Mouse (Mus musculus) embryonic fibroblast, embryonic 13.5 days (primary cell): ENCODE measurements around the gene Zfp536. TPM values are rescaled to one million over a fixed set of nuclear protein-coding genes. Genes with fewer than 3 reads are reported as not detected.

ENCODE experiments used
- H3K27ac ChIP-seq: 2 replicates; pipeline ENCODE4 v1.5.1; 2012; ENCODE audit warnings: low read length, control low read depth, inconsistent platforms; ENCODE audit not compliant: insufficient read depth
- H3K4me1 ChIP-seq: 2 replicates; pipeline ENCODE4 v1.6.1; 2011; ENCODE audit warnings: low read length; ENCODE audit not compliant: control insufficient read depth, insufficient read depth
- H3K4me3 ChIP-seq: 2 replicates; pipeline ENCODE4 v1.5.1; 2011; ENCODE audit warnings: mild to moderate bottlenecking, control low read depth, low read length; ENCODE audit not compliant: insufficient read depth
- CTCF ChIP-seq: IDR thresholded peaks from 2 replicates; pipeline ENCODE4 v1.5.1; 2011; ENCODE audit warnings: mild to moderate bottlenecking, control low read depth, low read length, moderate library complexity, borderline replicate concordance; ENCODE audit not compliant: insufficient read depth
- POLR2A ChIP-seq: IDR thresholded peaks from 2 replicates; pipeline ENCODE4 v1.6.1; 2011; ENCODE audit warnings: low read depth, mild to moderate bottlenecking, control low read depth, low read length, moderate library complexity
- polyA plus RNA-seq: library from polyadenylated mRNA; stranded (reverse); fragments of >200 nt; gene quantifications from 2 replicates; pipeline ENCODE4 v1.2.4, GENCODE M21; 2011; ENCODE audit warnings: low read depth; ENCODE audit not compliant: missing spikeins, insufficient read length

Gene Zfp536
- polyA plus RNA-seq, 1 experiment, result 1.4 TPM

DNA sequence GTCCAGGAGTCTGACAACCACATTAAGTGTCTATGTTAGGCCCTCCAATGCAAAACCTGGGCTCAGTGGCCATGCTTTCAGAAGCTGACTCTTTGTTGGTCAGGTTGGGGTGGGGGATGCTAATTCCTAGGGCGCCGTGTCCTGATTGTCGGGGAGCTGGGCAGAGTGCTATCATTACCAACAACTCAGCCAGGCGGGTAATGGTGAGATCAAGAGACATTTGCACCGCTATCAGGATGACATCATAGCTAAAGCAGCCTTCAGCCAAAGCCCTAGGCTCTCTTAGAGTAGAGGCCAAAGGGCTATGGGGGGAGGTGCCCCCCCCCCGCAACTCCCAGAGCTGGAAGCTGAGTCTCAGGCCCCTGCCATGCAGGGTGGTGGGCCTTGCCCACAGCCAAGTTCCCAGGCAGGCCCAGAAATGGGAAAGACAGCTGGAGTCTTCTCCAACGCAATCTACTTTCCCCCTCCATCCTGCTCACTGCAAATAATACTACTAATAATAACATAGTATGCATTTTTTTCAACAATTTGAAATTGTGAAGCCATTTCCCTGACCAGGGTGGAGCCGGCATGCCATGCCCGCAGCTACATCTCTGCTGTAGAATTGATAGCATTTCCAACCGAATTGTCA, 5.0 kb downstream of the Zfp536 start:
- H3K4me1 ChIP-seq, result no peaks in the 10 kb centered on the region
- H3K27ac ChIP-seq, result no peak overlapping the region
- TF ChIP-seq POLR2A, result no peak
- TF ChIP-seq CTCF, result no peak
- H3K4me3 ChIP-seq, result no peak overlapping the region

GRCm38 (mm10) chr7:37758886-37759285, 14.6 kb downstream of the Zfp536 start:
- TF ChIP-seq CTCF, result no peak
- TF ChIP-seq POLR2A, result no peak
- H3K27ac ChIP-seq, result no peak overlapping the region
- H3K4me1 ChIP-seq, result no peaks in the 10 kb centered on the region
- H3K4me3 ChIP-seq, result no peak overlapping the region

DNA sequence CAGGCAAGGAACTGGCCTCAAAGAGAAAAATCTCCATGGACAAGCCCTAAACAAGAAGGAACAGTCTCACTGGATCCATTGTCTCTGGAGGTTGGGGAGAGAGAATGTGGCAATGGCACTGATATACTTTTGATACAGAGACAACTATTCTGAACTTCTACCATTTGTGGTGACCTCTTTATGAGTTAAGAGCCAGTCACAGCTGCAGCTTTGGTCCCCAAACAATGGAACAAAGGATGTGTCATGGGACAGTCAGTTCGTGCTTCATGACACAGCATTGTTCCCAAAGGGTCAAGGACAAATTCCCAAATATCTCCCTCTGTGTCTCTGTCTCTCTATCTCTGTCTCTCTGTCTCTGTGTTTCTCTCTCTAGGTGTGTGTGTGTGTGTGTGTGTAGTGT, 20.4 kb downstream of the Zfp536 start:
- Histone ChIP-seq H3K4me1 (no peaks in the 10 kb centered on the region), H3K27ac (no peak overlapping the region), H3K4me3 (no peak overlapping the region)
- TF ChIP-seq CTCF, result no peak
- TF ChIP-seq POLR2A, result no peak

DNA sequence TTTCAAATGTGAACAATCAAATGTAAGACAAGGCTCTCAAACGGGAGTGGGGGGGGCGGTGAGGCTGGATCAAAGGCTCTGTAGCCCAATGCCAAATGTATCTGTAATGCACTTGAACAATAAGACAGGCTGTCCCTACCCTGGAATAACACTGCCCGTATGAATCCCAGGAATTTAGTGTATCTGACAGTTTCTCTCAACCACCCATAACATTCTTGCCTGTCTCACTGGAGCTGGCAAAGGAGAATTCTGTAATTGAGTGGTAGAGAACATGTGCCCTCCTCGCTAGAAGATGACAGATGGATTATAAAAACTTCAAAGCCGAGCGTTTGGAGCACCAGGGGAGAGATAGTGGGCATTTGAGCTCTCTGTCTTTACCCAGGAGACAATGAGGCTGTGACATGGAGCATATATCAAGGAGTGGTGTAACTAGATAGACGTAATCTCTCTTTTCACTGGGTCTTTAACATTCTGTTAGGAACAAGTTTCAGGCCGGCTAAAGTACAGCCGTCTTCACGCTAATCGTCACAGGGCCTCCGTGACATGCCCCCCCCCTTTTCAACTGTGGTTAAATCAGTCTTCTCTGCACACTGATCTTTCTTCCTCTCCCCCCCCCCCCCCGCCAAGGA, 27.2 kb downstream of the Zfp536 start:
- Histone ChIP-seq H3K27ac (no peak overlapping the region), H3K4me1 (no peaks in the 10 kb centered on the region), H3K4me3 (no peak overlapping the region)
- no peak for TF ChIP-seq POLR2A
- no peak for TF ChIP-seq CTCF

GRCm38 (mm10) chr7:37743350-37743749, 30.1 kb downstream of the Zfp536 start:
- Histone ChIP-seq H3K27ac (no peak overlapping the region), H3K4me1 (no peaks in the 10 kb centered on the region), H3K4me3 (no peak overlapping the region)
- TF ChIP-seq POLR2A (no peak), CTCF (no peak)

GRCm38 (mm10) chr7:37737191-37737590, 36.2 kb downstream of the Zfp536 start:
- H3K27ac ChIP-seq, result no peak overlapping the region
- H3K4me1 ChIP-seq, result no peaks in the 10 kb centered on the region
- H3K4me3 ChIP-seq, result no peak overlapping the region
- TF ChIP-seq POLR2A (no peak), CTCF (no peak)

DNA sequence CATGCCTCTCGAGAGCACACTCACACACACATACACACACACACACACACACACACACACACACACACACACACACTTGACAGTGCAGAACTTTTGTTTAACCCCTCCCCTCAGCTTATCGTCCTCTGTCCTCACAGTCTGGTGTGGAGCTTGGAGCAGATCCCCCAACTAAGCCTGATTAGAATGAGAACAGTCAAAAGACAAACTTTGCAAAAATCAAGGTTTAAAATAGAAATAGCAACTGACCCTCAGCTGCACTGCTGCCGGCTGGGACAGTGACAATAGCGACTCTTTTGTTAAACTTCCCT, 37.1 kb downstream of the Zfp536 start:
- H3K27ac ChIP-seq, result no peak overlapping the region
- H3K4me1 ChIP-seq, result no peaks in the 10 kb centered on the region
- TF ChIP-seq CTCF (no peak), POLR2A (no peak)
- H3K4me3 ChIP-seq, result no peak overlapping the region

DNA sequence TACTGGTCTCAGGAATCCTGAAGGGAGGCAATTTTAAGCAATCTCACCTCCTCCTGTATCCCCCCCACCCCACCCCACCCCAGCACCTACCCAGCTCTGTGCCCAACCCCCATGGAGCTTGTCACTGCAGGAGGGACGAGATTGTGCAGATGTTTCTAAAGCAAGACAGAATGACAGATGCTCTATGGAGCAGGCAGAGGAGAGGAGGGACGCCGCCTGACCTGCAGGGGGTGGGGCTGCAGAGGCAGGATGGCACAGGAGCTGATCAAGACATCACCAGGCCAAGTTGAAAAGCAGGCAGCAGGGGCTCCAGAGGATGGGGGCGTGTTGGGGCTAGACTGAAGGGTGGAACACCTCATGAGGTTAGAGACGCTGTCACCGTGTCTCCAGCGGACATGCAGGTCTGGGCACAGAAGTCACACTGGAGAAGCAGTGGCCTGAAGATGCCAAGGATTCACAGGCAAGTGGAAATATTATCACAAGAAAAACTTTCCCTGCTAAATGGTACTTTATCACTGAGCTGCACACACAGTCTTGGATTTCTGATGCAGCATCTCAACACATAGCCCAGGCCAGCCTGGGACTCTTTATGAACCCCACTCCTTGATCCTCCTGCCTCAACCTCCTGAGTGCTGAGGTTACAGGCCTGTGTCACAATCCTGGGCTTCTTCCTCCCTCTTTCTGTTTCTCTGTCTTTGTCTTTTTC, 37.6 kb downstream of the Zfp536 start:
- no peaks in the 10 kb centered on the region for H3K4me1 ChIP-seq
- H3K27ac ChIP-seq, result no peak overlapping the region
- no peak for TF ChIP-seq CTCF
- no peak for TF ChIP-seq POLR2A
- H3K4me3 ChIP-seq, result no peak overlapping the region

DNA sequence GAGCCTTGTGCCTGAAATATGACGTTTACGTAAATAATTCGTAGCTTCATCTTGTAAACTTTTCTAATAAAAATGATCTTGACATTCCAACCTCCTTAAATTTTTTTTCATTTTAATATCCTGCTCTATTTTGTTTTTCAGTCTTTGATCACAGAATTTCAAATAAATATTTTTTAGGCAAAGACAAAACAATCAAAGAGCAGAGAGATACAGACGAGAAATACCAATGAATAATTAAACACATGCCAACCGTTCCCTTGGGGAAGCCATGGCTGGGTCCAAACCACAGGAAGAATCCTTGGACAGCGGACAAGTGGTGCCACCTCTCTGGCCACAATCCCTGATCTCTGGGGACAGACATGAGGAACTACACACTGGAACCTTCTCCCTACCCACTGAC, 38.3 kb downstream of the Zfp536 start:
- no peaks in the 10 kb centered on the region for H3K4me1 ChIP-seq
- H3K27ac ChIP-seq, result no peak overlapping the region
- no peak for TF ChIP-seq POLR2A
- no peak for TF ChIP-seq CTCF
- H3K4me3 ChIP-seq, result no peak overlapping the region

- H3K4me1 ChIP-seq, result no peaks in the 10 kb centered on the region
- TF ChIP-seq CTCF (no peak), POLR2A (no peak)
- H3K27ac ChIP-seq, result no peak overlapping the region
- no peak overlapping the region for H3K4me3 ChIP-seq
These were observed 38.9 kb downstream of the Zfp536 start for GRCm38 (mm10) chr7:37734576-37734975.
